Mouse (Mus musculus) large intestine, adult 2 months (tissue): ENCODE measurements around the gene Mafg. TPM values are rescaled to one million over a fixed set of nuclear protein-coding genes. Genes with fewer than 3 reads are reported as not detected.

ENCODE experiments used
- DNase-seq: peaks from one replicate; pipeline ENCODE4 v3.0.0-alpha.2; 2012; ENCODE audit warnings: low read depth, low spot score
- WGBS: fragments of 180-500 bp; shearing (Covaris S2); methylation state at CpG from one replicate; pipeline ENCODE4 v1.1.7; 2018; 5-methylcytosine and 5-hydroxymethylcytosine counted together
- polyA plus RNA-seq: library from polyadenylated mRNA; depleted of rRNA; stranded (reverse); fragments of >200 nt; gene quantifications from 2 replicates; pipeline ENCODE4 v1.2.3, GENCODE M21; 2012; rRNA removed

Gene Mafg
- polyA plus RNA-seq, 1 experiment: 28.4 TPM

GRCm38 (mm10) chr11:120576365-120576981 lies 56.9 kb downstream of the Mafg start:
- 74% methylated on average over 3 of the region's 3 CpGs for WGBS
- no peak for DNase-seq

GRCm38 (mm10) chr11:120575940-120576339 lies 57.5 kb downstream of the Mafg start:
- DNase-seq: no peak

Other genes starting within 250 kb of the Mafg start
- gene Nploc4, start 195.9 kb downstream of the Mafg start, polyA plus RNA-seq: 42.4 and 50.9 TPM in 2 replicates
- 0.85 and 1.1 TPM in 2 replicates for gene Tspan10, start 191.0 kb downstream of the Mafg start, polyA plus RNA-seq
- 0.30 and 0.89 TPM in 2 replicates for gene Pde6g, start 180.1 kb downstream of the Mafg start, polyA plus RNA-seq
- 18.2 and 19.6 TPM in 2 replicates for gene Oxld1, start 175.5 kb downstream of the Mafg start, polyA plus RNA-seq
- gene Ccdc137, start 175.5 kb downstream of the Mafg start, polyA plus RNA-seq: 12.3 and 15.1 TPM in 2 replicates
- 16.8 and 18.8 TPM in 2 replicates for gene Arl16, start 166.0 kb downstream of the Mafg start, polyA plus RNA-seq
- 139 and 148 TPM in 2 replicates for gene Mrpl12, start 149.0 kb downstream of the Mafg start, polyA plus RNA-seq
- 287 and 345 TPM in 2 replicates for gene Slc25a10, start 141.8 kb downstream of the Mafg start, polyA plus RNA-seq
- 0.90 and 1.1 TPM in 2 replicates for gene Gcgr, start 102.9 kb downstream of the Mafg start, polyA plus RNA-seq
- 36.6 and 46.6 TPM in 2 replicates for gene Mcrip1, start 83.9 kb downstream of the Mafg start, polyA plus RNA-seq
- gene Ppp1r27, start 82.5 kb downstream of the Mafg start, polyA plus RNA-seq: 0.22 TPM in 1 of 2 replicates, not detected in the other
- gene P4hb, start 60.3 kb downstream of the Mafg start, polyA plus RNA-seq: 496 and 716 TPM in 2 replicates
- gene Arhgdia, start 52.0 kb downstream of the Mafg start, polyA plus RNA-seq: 745 and 760 TPM in 2 replicates
- 45.9 and 54.0 TPM in 2 replicates for gene Alyref, start 35.2 kb downstream of the Mafg start, polyA plus RNA-seq
- 84.8 and 85.4 TPM in 2 replicates for gene Anapc11, start 35.2 kb downstream of the Mafg start, polyA plus RNA-seq
- gene Npb, start 25.1 kb downstream of the Mafg start, polyA plus RNA-seq: 0.63 and 1.0 TPM in 2 replicates
- 397 and 622 TPM in 2 replicates for gene Pcyt2, start 15.7 kb downstream of the Mafg start, polyA plus RNA-seq
- 117 and 124 TPM in 2 replicates for gene Sirt7, start 8.4 kb downstream of the Mafg start, polyA plus RNA-seq
- 16.4 and 16.7 TPM in 2 replicates for gene Pycr1, start 10.2 kb upstream of the Mafg start, polyA plus RNA-seq
- 0.53 and 0.56 TPM in 2 replicates for gene Myadml2, start 14.6 kb upstream of the Mafg start, polyA plus RNA-seq
- gene Notum, start 27.6 kb upstream of the Mafg start, polyA plus RNA-seq: 0.45 and 0.79 TPM in 2 replicates
- gene Aspscr1, start 39.4 kb upstream of the Mafg start, polyA plus RNA-seq: 74.9 and 88.8 TPM in 2 replicates
- gene Cenpx, start 80.1 kb upstream of the Mafg start, polyA plus RNA-seq: 94.1 and 101 TPM in 2 replicates
- 21.3 and 34.5 TPM in 2 replicates for gene Lrrc45, start 80.3 kb upstream of the Mafg start, polyA plus RNA-seq
- gene Rac3, start 87.9 kb upstream of the Mafg start, polyA plus RNA-seq: 8.5 and 10.1 TPM in 2 replicates
- 63.8 and 66.5 TPM in 2 replicates for gene Dcxr, start 93.7 kb upstream of the Mafg start, polyA plus RNA-seq
- gene Cbr2, start 98.5 kb upstream of the Mafg start, polyA plus RNA-seq: 4.4 and 6.9 TPM in 2 replicates
- 1.9 and 2.1 TPM in 2 replicates for gene Hmga1b, start 129.2 kb upstream of the Mafg start, polyA plus RNA-seq
- 60.4 and 73.4 TPM in 2 replicates for gene Rfng, start 150.6 kb upstream of the Mafg start, polyA plus RNA-seq
- gene Gps1, start 150.7 kb upstream of the Mafg start, polyA plus RNA-seq: 124 and 130 TPM in 2 replicates
- 41.7 and 42.1 TPM in 2 replicates for gene Dus1l, start 162.8 kb upstream of the Mafg start, polyA plus RNA-seq
- 201 and 272 TPM in 2 replicates for gene Fasn, start 190.9 kb upstream of the Mafg start, polyA plus RNA-seq